Mouse (Mus musculus) bone marrow macrophage, adult 2 months (primary cell): Measurements from ENCODE around the gene Ccdc167. TPM values are rescaled to one million over a fixed set of nuclear protein-coding genes. Genes with fewer than 3 reads are reported as not detected.

Source experiments
- H3K27ac ChIP-seq: 2 replicates; pipeline ENCODE4 v1.5.1; 2012; ENCODE audit warnings: low read depth, low read length; ENCODE audit not compliant: insufficient read depth
- H3K4me1 ChIP-seq: 2 replicates; pipeline ENCODE4 v1.6.1; 2012; ENCODE audit warnings: low read length; ENCODE audit not compliant: control insufficient read depth, insufficient read depth
- H3K4me3 ChIP-seq: 2 replicates; pipeline ENCODE4 v1.5.1; 2012; ENCODE audit warnings: mild to moderate bottlenecking, low read length, moderate library complexity; ENCODE audit not compliant: insufficient read depth
- CTCF ChIP-seq: IDR thresholded peaks from 2 replicates; pipeline ENCODE4 v1.5.1; 2012; ENCODE audit warnings: low read depth, mild to moderate bottlenecking, low read length, moderate library complexity
- POLR2A ChIP-seq: IDR thresholded peaks from 2 replicates; pipeline ENCODE4 v1.6.1; 2012; ENCODE audit warnings: mild to moderate bottlenecking, low read depth, low read length, borderline replicate concordance
- polyA plus RNA-seq: library from polyadenylated mRNA; stranded (reverse); fragments of >200 nt; gene quantifications from 2 replicates; pipeline ENCODE4 v1.2.4, GENCODE M21; 2012; ENCODE audit not compliant: missing spikeins, insufficient read depth, insufficient read length

Ccdc167 gene
- polyA plus RNA-seq, 1 experiment = 14.5 TPM

DNA sequence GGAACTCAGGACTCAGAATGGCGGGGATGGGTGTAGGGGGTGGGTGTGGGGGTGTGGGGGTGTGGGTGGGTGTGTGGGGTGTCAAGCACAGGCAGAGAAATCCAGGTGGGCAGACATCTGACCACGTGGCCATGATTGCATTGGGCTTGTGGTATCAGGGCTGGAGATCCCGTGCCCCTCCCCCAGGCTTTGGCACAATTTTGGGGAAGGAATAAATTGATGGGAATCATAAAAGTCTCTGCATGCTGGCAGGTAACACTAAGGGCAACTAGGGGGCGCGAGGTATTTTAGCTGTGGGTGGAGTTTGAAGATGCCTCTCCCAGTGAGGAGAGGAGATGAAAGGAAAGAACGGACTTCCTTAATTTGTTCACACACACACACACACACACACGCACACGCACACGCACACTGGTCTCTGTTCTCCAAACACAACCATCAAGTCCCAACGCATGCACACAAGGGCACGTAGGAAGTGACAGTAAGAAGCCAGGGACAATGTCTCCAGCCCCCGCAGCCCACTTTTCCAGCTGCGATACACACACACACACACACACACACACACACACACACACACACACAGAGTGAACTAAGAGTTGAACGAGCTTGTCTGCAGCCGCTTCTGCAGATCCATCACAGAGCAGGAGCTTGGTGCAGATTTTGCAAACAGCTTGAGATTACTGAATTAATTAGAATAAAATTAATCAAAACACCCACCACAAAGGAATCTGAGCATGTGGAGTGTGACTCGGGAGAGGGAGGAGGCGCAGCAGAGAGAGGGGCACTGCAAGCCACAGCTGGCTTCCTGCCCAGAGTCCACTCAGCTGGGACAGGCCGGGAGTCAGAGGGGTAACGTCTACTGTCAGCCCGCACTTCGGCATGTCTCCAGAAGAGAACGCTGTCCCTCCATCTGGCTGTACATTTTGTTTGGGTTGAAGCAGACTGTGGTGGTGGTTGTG, 21.3 kb upstream of the Ccdc167 start:
- Histone ChIP-seq H3K27ac (no peak overlapping the region), H3K4me3 (no peak overlapping the region), H3K4me1 (no peaks in the 10 kb centered on the region)
- TF ChIP-seq POLR2A (no peak), CTCF (no peak)

DNA sequence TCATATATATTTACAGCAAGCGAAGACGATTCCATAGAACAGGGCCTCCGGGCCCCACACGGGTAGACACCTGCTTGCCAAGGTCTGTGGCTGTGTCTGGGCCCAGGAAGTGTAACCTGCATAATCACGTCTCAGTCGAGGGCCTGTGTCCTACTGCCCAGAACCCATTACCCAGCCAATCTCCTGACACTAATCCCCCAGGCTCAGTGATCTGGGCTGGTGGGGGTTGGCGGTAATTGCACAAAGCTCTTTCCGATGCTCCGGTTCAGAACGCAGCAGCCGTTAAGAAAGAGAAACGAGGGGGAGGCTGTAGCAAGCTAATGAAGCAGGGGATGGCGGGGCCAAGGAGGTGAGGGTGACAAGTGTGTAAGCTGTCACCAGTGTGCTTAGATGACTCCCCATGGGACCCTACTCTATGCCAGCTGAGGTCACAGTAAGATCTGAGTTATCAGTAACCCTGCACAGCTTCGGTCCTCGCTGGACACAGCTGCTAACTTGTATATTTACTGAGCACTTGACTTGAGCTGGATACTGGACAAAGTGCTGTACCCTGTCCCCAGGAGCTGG, 19.7 kb upstream of the Ccdc167 start:
- H3K4me1 ChIP-seq = no peaks in the 10 kb centered on the region
- no peak overlapping the region for H3K4me3 ChIP-seq
- TF ChIP-seq CTCF (no peak), POLR2A (no peak)
- no peak overlapping the region for H3K27ac ChIP-seq

DNA sequence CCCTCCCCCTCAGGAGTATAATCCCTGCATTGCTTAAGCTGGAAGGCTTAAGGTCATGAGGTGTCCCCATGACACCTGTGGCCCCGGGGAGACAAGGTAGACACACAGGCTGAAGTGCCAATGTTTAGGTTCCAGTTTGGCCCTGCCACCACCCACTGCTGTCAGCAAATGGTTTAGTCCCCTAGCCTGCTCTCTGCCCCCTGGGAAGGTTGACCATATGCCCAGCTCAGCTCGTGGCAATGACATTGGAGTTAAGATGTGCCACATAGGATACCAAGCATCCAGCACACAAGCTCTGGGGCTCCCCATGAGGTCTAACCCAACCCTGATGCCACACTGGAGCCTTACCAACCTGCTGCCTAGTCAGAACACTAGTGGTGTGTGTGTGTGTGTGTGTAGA, 15.7 kb upstream of the Ccdc167 start:
- TF ChIP-seq CTCF = no peak
- no peak for TF ChIP-seq POLR2A
- Histone ChIP-seq H3K27ac (no peak overlapping the region), H3K4me1 (no peaks in the 10 kb centered on the region), H3K4me3 (no peak overlapping the region)

DNA sequence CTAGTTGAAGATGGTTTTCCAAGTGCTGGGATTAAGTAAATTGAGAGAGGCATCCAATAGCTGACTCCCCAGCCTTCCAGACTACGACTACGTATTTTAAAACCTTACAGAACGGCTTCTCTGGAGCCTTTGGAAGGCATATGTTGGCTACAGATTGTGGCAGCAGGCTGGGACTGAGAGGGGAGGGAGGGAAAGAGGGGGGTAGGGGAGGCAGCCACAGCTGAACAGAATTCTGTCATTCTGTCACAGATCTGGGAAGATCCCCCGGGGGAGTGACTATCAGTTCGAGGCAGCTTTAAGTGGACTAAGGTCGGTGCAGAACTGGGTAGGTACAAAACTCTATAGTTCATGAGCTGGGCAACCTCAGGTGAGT, 15.1 kb upstream of the Ccdc167 start:
- no peak for TF ChIP-seq CTCF
- TF ChIP-seq POLR2A = no peak
- Histone ChIP-seq H3K4me3 (no peak overlapping the region), H3K27ac (no peak overlapping the region), H3K4me1 (no peaks in the 10 kb centered on the region)

DNA sequence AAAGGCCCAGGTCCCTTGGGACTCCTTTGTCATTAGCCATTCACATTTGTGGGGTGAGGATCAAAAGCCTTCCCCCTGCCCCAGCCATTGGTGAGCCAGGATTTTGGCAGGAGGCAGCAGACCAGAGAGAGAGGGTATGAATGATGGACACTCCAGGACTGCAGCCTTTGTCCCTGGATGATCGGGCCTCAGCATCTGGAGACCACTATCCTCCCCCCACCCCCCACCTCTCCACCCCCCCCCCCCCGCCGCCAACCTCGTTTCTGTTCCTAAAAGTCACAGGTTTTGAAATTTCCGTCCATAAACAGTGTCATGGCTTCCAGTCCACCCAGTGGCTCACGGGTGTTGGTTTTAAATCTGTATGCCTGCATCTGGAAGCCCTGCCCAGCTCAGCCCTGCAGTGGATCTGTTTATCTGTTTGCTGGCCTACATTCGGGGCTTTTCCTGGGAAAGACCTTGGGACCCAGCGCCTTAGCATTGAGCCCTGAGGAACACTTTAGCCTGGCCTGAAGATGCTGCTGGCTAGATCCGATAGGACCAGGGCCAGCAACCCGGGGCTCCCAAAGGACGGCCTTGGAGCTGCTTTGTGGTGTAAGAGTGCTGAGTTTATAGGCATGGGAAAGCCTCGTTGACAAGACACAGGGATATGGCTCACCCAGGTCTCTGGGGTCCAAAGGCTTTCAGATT, 14.6 kb upstream of the Ccdc167 start:
- TF ChIP-seq POLR2A (no peak), CTCF (no peak)
- H3K4me1 ChIP-seq = no peaks in the 10 kb centered on the region
- no peak overlapping the region for H3K27ac ChIP-seq
- no peak overlapping the region for H3K4me3 ChIP-seq

DNA sequence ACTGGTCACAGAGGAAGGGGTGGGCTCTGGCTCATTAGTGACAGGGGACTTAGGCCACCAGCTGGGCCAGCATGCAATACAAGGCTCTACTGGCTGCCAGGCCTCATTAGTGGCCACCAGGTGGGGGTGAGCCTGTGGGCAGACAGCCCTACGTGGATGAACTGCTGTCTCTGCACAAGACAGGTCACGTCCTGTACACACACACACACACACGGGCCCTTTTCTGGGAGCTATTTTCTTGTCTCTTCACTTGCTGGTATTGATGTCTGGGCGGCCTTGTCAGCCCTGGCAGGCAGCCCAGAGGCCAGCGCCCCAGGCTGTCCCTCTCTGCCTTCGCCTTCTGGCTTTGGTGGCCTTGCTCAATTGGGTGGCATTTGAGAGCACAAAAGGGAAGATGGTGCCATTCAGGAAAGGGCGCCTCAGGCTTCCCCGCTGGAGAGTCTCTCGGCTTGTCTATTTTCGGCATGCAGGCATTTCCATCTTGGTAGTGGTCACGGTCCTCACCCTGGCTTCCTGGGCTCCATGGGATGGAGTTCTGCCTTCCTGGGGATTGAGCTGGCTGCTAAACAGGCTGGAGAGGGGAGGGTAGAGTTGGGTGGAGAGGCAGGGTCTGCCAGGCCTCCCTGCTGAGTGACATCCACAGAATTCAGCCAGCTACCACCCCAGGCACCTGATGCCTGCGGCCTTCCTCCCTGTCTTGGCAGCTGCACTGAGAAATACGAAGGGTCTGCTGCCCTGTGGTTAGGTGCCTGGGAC, 13.8 kb upstream of the Ccdc167 start:
- Histone ChIP-seq H3K4me1 (no peaks in the 10 kb centered on the region), H3K4me3 (no peak overlapping the region), H3K27ac (no peak overlapping the region)
- TF ChIP-seq CTCF (no peak), POLR2A (no peak)

DNA sequence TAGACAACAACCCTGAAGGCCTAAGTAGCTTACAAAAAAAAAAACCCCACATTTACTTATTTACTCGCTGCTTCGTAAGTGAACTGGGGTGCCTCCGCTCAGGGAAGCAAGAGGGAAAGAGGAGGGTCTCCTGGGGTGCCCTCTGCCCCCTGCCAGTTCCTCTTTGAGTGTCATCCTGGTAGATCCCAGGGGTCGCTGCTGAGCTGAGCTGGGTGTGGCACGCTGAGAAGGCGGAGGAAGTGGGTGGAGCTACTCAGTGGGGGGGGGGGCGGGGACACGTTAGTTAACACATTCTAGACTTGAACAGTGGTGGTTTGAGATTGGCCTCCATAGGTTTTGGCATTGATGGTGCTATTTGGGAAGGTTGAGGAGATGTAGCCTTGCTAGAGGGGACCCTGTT, 11.2 kb upstream of the Ccdc167 start:
- H3K4me1 ChIP-seq = no peaks in the 10 kb centered on the region
- TF ChIP-seq CTCF = no peak
- no peak for TF ChIP-seq POLR2A
- H3K27ac ChIP-seq = no peak overlapping the region
- no peak overlapping the region for H3K4me3 ChIP-seq

DNA sequence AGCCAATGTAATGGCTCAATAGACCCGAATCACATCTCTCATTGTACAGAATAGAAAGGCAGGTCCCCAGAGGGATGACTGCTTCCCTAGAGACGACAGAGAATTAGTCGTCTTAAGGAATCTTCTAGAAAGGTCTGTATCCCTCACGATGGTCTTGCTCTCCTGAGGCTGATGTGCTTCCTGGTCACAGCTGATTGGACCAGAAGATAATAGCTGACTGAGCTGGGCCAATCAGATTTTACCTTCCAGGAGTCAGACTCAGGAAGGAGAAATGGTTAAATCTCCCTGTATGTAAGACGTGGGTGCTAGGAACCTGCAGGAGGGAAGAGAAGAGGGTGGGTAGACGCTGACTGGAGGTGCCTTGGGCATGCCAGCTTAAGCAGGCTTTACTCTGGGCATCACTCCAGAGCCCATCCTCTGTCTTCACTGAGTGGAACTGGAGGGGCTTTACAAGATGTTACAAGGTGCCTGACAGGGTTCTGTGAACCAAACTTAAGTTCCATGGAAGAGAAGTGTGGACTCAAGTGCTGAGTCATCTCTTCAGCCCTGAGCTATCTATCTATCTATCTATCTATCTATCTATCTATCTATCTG, 8.3 kb upstream of the Ccdc167 start:
- TF ChIP-seq POLR2A (no peak), CTCF (no peak)
- H3K4me3 ChIP-seq = no peak overlapping the region
- no peaks in the 10 kb centered on the region for H3K4me1 ChIP-seq
- no peak overlapping the region for H3K27ac ChIP-seq

DNA sequence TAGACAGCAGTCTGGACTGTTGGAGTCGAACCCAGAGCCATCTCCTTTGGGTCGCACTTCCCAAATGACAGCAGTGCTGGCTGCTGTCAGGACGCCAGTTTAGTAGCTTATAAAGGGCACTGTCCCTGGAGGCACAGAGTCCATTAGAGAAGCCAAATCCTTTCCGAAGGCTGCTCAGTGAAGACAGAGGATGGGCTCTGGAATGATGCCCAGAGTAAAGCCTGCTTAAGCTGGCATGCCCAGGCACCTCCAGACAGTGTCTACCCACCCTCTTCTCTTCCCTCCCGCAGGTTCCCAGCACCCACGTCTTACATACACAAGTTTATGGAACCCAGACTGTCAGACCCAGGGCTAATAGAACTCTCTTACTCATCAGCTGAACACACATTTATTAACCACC, 7.8 kb upstream of the Ccdc167 start:
- TF ChIP-seq POLR2A (no peak), CTCF (no peak)
- no peak overlapping the region for H3K27ac ChIP-seq

More for the DNA sequence above, 7.8 kb upstream of the Ccdc167 start:
- Histone ChIP-seq H3K4me3 (no peak overlapping the region), H3K4me1 (no peaks in the 10 kb centered on the region)
